Mouse (Mus musculus): ENCODE results near the gene Igsf23. TPM values are rescaled to one million over a fixed set of nuclear protein-coding genes. Genes with fewer than 3 reads are reported as not detected.
"Not testable (repeated sequence)": the region's sequence is repeated elsewhere in the genome, so short reads cannot be mapped to it uniquely, and the experiment has no call there.

The Igsf23 gene
- polyA plus RNA-seq, 1 experiment, result not detected

DNA sequence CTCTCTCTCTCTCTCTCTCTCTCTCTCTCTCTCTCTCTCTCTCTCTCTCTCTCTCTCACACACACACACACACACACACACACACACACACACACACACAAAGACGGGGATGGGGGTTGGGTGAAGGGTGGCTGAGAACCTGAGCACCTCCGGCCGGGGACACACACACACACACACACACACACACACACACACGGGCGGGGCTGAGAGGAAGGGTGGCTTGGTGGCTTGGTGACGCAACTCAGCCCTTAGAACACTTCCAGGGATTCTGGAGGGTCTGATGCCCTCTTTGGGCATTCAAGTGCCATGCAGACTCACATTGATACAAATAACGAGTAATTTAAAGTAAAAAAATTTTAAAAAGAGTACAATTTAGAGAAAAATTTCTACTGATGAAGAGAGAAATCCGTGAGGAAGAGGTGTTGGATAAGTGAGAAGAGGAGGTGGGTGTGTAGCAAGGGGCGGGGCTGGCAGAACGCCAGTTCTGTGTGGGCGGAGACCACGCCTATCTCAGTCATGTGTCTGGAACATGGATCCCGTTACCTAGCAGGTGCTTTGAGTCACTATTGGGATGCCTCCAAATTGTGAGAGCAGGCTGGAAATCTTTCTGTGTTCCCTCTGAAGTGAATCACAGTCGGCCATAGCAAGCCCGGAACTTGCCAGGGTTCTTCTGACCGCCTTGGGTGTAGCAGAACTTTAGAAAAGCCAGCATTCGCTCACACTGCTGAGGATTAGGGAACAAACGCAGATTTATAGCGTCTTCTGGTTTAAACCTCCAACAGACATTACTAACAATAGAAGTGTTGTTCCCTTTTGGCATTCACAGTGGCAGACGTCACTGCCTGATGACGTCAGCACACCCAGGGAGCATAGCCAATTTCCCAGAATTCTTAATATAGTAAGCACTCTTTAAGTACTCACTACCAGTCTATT, 17.4 kb downstream of the Igsf23 start:
- TF ChIP-seq CTCF (IDR thresholded peaks at IDR 0.05; ENCODE audit: borderline replicate concordance, extremely low read depth, insufficient read depth, insufficient read length) (no peak), POLR2A (IDR thresholded peaks at IDR 0.05; ENCODE audit: borderline replicate concordance, extremely low read depth, insufficient read depth, insufficient read length, poor library complexity, severe bottlenecking) (no peak)
- DNase-seq (ENCODE audit: low read depth), result peak; percentile 84

DNA sequence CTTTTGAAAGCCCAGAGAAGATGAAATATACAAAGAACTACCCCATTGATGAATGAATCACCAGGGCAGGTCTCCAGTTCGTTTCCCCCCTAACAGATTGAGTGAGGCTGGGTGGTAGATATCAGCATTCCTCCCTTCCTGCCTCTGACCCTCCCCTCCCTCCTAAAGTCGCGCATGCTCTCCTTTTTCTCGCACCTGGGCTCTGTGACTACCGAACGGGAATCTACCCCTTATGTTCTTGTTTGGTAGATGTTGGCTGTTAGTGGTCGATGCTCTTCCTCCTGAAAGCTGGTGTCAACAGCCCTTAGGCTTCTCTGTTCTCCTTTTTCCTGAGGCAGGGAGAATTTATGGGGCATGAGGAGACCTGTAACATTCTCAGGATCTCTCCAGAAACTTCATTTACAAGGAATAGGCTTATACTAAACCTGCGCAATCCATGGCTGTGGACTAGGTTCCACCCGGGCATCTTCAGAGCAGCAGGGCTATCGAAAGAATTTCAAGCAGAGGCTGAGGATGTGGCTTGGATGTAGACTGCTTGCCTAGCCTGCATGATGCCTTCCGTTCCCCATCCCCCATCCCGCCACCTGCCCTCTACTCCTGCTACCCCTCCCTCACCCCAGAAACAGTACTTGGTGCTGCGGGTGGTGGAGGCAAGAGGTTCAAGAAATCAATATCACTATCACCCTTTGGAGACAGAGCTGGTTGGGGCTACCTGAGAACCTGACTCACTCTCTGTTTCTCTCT, 18.3 kb downstream of the Igsf23 start:
- TF ChIP-seq CTCF (IDR thresholded peaks at IDR 0.05; ENCODE audit: borderline replicate concordance, extremely low read depth, insufficient read depth, insufficient read length), result no peak
- no peak for TF ChIP-seq POLR2A (IDR thresholded peaks at IDR 0.05; ENCODE audit: borderline replicate concordance, extremely low read depth, insufficient read depth, insufficient read length, poor library complexity, severe bottlenecking)
- DNase-seq (ENCODE audit: low read depth), result peak; percentile 48

DNA sequence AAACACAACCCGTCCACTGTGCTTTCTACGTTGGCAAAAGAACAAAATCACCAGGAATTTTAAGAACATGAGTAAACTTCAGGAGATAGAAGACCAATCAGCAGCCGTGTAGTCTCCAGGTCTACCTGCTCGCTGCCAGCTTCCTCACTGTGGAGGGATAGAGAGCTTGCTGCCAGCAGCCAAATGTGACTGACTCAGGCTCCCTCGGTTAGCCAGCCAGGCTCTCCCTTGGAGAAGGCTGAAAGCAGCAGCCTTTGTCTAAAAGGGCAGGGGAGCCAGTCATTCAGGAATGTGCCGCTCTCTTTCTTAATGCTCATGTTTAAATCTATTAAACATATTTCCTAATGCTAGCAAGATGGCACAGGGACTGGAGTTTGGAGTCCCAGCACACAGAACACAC, 20.1 kb downstream of the Igsf23 start:
- not testable (repeated sequence) for DNase-seq (ENCODE audit: low read depth)

DNA sequence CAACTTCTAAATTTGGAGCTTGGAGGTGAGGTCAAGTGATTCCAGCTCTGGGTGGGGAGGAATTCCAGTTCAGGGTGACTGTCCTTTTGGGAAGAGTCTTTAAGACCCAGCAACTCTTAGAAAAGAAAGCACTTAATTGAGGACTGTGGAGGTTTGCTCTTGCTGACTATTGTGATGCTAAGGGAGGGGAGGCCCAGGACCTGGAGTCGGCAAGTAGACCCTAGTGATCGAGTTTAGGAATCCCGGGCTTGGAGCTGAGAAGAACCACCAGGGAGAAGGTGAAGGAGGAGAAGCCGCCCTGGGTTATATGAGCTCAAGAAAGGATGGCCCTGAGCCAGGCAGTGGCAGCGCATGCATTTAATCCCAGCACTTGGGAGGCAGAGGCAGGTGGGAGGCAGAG, 22.1 kb downstream of the Igsf23 start:
- TF ChIP-seq CTCF (IDR thresholded peaks at IDR 0.05; ENCODE audit: borderline replicate concordance, extremely low read depth, insufficient read depth, insufficient read length), result no peak
- no peak for TF ChIP-seq POLR2A (IDR thresholded peaks at IDR 0.05; ENCODE audit: borderline replicate concordance, extremely low read depth, insufficient read depth, insufficient read length, poor library complexity, severe bottlenecking)
- DNase-seq (ENCODE audit: low read depth), result no peak

DNA sequence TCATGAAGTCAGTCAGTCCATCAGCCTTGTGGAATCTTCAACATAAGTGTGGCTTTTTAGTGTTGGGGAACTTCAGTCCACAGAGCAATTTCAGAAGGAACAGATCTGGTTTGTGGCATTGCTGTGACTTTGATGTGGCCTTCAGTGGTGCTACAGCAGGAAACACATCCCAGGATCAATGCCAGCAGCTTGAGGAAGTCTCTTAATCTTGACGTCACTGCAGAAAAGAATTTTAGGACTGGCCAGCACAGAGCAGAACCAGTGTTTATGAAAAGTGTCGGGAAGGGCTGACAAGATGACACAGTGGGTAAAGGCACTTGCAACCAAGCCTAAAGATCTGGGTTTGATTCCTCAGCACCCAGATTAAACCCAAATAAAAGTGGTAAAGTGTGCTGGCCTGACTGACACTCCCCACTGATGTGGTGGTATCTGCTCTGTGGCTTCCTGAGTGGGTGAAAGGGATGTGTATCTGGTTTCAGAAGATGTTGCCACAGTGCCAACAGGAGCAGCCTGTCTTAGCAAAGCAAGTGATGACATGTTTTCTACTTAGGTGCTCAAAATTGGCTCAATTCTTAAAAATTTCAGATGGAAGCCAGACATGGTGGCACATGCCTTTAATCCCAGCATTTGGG, 23.6 kb downstream of the Igsf23 start:
- DNase-seq (ENCODE audit: low read depth), result no peak
- TF ChIP-seq POLR2A (IDR thresholded peaks at IDR 0.05; ENCODE audit: borderline replicate concordance, extremely low read depth, insufficient read depth, insufficient read length, poor library complexity, severe bottlenecking) (no peak), CTCF (IDR thresholded peaks at IDR 0.05; ENCODE audit: borderline replicate concordance, extremely low read depth, insufficient read depth, insufficient read length) (no peak)

DNA sequence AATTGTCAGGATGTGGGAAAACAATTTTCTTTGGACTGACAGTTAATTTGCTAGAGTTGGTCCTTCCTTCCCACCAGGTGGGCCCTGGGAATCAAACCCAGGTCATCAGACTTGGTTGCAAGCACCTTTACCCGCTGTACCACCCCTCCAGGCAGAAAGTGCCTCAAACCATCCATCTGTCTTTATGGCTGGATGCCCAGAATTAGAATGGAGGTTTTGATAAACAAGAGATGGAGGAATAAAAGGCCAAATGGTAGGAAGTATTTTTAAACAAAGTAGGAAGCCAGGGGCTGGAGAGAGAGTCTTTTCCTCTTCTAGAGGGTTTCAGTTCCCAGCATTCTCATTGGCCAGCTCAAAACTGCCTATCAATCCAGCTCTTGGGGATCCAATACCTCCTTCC, 25.2 kb downstream of the Igsf23 start:
- TF ChIP-seq CTCF (IDR thresholded peaks at IDR 0.05; ENCODE audit: borderline replicate concordance, extremely low read depth, insufficient read depth, insufficient read length) (no peak), POLR2A (IDR thresholded peaks at IDR 0.05; ENCODE audit: borderline replicate concordance, extremely low read depth, insufficient read depth, insufficient read length, poor library complexity, severe bottlenecking) (no peak)
- DNase-seq (ENCODE audit: low read depth), result peak; percentile 43

DNA sequence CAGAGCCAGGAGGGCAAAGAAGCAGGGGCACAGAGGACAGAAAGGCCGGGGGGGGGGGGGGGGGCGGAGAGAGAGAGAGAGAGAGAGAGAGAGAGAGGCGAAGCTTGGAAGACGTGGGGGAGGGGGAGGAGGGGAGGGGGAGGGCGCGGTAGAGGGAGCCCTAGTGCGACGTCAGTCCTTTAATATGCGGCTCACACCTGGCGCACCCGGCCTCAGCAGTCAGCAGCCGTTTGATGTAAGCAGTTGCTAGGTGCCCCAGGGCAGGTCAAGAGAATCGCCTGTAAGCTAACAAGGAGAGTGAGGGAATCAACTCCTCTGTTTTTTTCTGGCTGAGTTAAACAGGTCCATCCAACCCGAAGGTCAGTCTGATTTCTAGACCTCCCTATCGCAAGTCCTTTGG, 26.8 kb downstream of the Igsf23 start:
- TF ChIP-seq POLR2A (IDR thresholded peaks at IDR 0.05; ENCODE audit: borderline replicate concordance, extremely low read depth, insufficient read depth, insufficient read length, poor library complexity, severe bottlenecking) (no peak), CTCF (IDR thresholded peaks at IDR 0.05; ENCODE audit: borderline replicate concordance, extremely low read depth, insufficient read depth, insufficient read length) (no peak)
- peak; percentile 30 for DNase-seq (ENCODE audit: low read depth)

DNA sequence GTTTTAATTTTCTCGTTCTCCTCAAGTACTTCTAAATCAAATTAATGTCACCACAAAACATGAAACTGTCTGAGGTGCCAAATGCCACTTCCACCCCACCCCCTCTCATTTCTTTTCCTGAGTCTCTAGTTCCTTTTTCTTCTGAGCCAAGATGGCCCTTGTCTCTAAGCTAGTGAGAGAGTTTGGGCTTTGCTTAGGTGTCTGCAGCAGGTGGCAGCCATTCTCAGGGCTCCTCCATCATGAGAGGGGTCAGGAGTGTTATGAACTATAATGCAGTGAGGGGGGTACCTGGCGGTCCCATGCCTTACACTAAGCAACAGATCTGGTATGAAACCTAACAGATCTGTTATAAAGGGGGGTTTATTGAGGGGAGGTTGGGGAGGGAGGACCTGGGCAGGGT, 27.2 kb downstream of the Igsf23 start:
- no peak for DNase-seq (ENCODE audit: low read depth)
- TF ChIP-seq POLR2A (IDR thresholded peaks at IDR 0.05; ENCODE audit: borderline replicate concordance, extremely low read depth, insufficient read depth, insufficient read length, poor library complexity, severe bottlenecking), result no peak
- no peak for TF ChIP-seq CTCF (IDR thresholded peaks at IDR 0.05; ENCODE audit: borderline replicate concordance, extremely low read depth, insufficient read depth, insufficient read length)

DNA sequence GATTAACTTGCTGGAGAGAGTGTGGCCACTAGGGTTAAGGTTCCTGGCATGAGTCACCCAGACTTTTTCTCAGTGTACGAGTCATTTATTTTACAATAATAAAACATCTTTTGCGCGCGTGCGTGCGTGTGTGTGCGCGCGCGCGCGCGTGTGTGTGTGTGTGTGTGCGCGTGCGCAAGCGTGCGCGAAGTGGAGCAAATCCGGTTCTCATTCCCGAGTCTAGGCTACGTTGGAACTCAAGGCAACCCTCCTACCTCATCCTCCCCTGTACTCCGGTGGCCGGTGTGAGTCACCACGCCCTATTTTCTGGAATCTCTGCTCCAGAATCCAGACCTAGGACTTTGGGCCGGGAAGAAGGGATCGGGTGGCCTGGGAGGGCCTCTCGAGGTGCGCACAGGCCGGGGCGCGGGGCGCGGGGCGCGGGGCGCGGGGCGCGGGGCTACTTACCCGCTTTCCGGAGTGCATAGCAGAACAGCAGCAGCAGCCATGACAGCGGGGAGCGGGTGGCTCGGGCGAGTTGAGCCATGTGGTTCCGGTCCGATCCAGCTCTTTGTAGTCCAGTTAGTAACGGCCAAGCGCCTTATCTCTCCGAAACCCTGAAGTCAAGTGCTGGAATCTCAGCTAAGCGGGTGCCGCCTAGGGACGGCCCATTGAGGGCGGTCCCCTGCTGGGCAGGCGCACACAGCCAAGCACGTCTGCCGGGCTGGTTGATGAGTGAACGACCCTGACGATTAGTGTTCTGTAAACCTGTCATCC, 29.9 kb downstream of the Igsf23 start, which contains the start of gene Pvr:
TSS of gene Pvr (minus strand) at position 655 of the 756 bp plus-strand sequence.
- peak; percentile 10; the same call in 1 of the 2 replicates for TF ChIP-seq CTCF (IDR thresholded peaks at IDR 0.05; ENCODE audit: borderline replicate concordance, extremely low read depth, insufficient read depth, insufficient read length)
- TF ChIP-seq POLR2A (IDR thresholded peaks at IDR 0.05; ENCODE audit: borderline replicate concordance, extremely low read depth, insufficient read depth, insufficient read length, poor library complexity, severe bottlenecking), result no peak

DNA sequence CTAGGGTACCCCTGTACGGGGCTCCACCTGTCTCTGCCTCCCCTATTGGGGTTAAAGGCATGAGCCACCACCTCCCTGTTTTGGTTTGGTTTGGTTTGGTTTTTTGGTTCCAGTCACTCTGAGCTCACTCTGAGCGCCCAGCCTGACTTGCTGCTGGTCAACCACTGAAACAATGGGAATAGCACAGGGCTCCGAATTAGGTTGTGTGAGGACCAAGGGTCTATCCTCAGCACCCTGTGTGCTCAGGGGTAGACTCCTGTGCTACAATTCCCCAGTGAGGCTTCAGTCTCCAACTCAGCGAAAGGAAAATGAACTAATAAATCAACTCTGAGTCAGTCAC, 30.4 kb downstream of the Igsf23 start:
- DNase-seq (ENCODE audit: low read depth), result no peak
- no peak for TF ChIP-seq CTCF (IDR thresholded peaks at IDR 0.05; ENCODE audit: borderline replicate concordance, extremely low read depth, insufficient read depth, insufficient read length)

More for the DNA sequence above, 29.9 kb downstream of the Igsf23 start, which contains the start of gene Pvr:
- peak; percentile 86 for DNase-seq (ENCODE audit: low read depth)

DNA sequence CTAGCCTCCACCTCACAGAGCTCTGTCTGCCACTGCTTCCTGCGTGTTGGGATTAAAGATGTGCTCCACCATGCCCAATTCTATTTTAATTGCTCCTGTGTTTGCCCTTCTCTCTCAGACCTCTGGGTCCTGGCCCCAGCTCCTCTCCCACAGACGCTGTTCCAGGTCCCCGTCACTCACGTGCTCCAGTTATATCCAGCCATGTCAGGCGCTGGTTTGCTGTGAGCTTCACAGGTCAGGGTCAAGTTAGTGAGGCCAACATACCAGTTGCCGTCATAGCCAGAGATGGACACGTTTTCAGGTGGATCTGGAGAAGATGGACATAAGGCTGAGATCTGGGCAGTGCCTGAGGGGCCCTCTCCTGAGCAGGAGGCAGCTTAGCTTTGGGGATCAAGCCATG, 36.0 kb downstream of the Igsf23 start:
- TF ChIP-seq CTCF (IDR thresholded peaks at IDR 0.05; ENCODE audit: borderline replicate concordance, extremely low read depth, insufficient read depth, insufficient read length) (no peak), POLR2A (IDR thresholded peaks at IDR 0.05; ENCODE audit: borderline replicate concordance, extremely low read depth, insufficient read depth, insufficient read length, poor library complexity, severe bottlenecking) (no peak)
- DNase-seq (ENCODE audit: low read depth), result no peak
